8 mouse cellular contexts compared by ENCODE assay signal in the genomic region with DNA sequence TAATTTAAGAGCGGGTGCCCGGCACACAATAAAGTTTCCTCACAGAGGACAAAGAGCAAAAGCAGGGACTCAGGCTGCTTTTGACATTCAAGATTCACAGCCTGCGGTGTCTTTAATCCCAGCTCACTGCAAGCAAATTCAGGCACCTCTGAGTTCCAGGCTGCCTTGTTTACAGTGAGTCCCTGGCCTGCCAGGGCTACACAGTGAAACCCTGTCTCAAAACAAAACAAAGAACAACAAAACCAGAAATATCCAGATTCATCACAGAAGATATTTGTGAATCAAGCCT. TPM values are rescaled to one million over a fixed set of nuclear protein-coding genes. Genes with fewer than 3 reads are reported as not detected.
DNase-seq lines count a peak whose midpoint lies in the region; ATAC-seq and TF ChIP-seq lines count a peak whose summit lies in the region.

No protein-coding gene starts in this region.

- no peak for TF ChIP-seq EP300 in ES-Bruce4 (IDR thresholded peaks at IDR 0.05; ENCODE audit: insufficient read depth, low read depth, low read length)

- H3K9ac ChIP-seq in ES-Bruce4 (ENCODE audit: low read depth, poor library complexity, severe bottlenecking) = peak overlapping the region; percentile 78
- H3K9ac ChIP-seq in forebrain, embryonic 12.5 days = peak overlapping the region; percentile 55; the same call in 1 of the 2 replicates
- peak overlapping the region; percentile 15; the same call in 1 of the 2 replicates for H3K9ac ChIP-seq in limb, embryonic 15.5 days
- H3K9ac ChIP-seq in stomach, embryonic 15.5 days = 0 out of 2 replicates have a peak overlapping the region, but pooled peaks have one; percentile 4

- H3K36me3 ChIP-seq in heart, embryonic 10.5 days = peaks cover 10% of the 10 kb centered on the region; the same call in 1 of the 2 replicates
- H3K36me3 ChIP-seq in ES-Bruce4 (ENCODE audit: control insufficient read depth, insufficient read depth, low read length, poor library complexity, severe bottlenecking) = peaks cover 3% of the 10 kb centered on the region
- H3K36me3 ChIP-seq in forebrain, embryonic 12.5 days (replicated peaks) = no peaks in the 10 kb centered on the region
- peaks cover 12% of the 10 kb centered on the region; the same call in 1 of the 2 replicates for H3K36me3 ChIP-seq in limb, embryonic 15.5 days
- H3K36me3 ChIP-seq in stomach, embryonic 15.5 days = peaks cover 2% of the 10 kb centered on the region; the same call in 1 of the 2 replicates

- H3K27ac ChIP-seq in heart, embryonic 10.5 days = peak overlapping the region; percentile 82
- H3K27ac ChIP-seq in ES-Bruce4 (ENCODE audit: insufficient read depth, low read length) = peak overlapping the region; percentile 9; the same call in 1 of the 2 replicates
- H3K27ac ChIP-seq in forebrain, embryonic 12.5 days = no peak overlapping the region
- H3K27ac ChIP-seq in limb, embryonic 15.5 days = peak overlapping the region; percentile 35; the same call in 1 of the 2 replicates
- H3K27ac ChIP-seq in stomach, embryonic 15.5 days = peak overlapping the region; percentile 8; the same call in 1 of the 2 replicates

- H3K4me1 ChIP-seq in heart, embryonic 10.5 days = no peaks in the 10 kb centered on the region
- no peaks in the 10 kb centered on the region for H3K4me1 ChIP-seq in ES-Bruce4 (ENCODE audit: control insufficient read depth, insufficient read depth, low read length)
- H3K4me1 ChIP-seq in forebrain, embryonic 12.5 days = peaks cover 11% of the 10 kb centered on the region
- peaks cover 3% of the 10 kb centered on the region; the same call in 1 of the 2 replicates for H3K4me1 ChIP-seq in limb, embryonic 15.5 days
- H3K4me1 ChIP-seq in stomach, embryonic 15.5 days = peaks cover 4% of the 10 kb centered on the region; the same call in 1 of the 2 replicates

- ATAC-seq in forebrain, embryonic 12.5 days (ENCODE audit: low FRiP score) = no peak
- ATAC-seq in limb, embryonic 15.5 days (ENCODE audit: insufficient number of reproducible peaks, low FRiP score, low TSS enrichment, low read depth) = no peak
- 0 out of 2 replicates have a peak, but pooled peaks have one; percentile 13 for ATAC-seq in stomach, embryonic 15.5 days (ENCODE audit: insufficient read depth, low FRiP score, low read depth)

- WGBS in heart, embryonic 10.5 days = 10% methylated on average over 3 of the region's 3 CpGs
- WGBS in forebrain, embryonic 12.5 days = 8% methylated on average over 3 of the region's 3 CpGs
- 7% methylated on average over 3 of the region's 3 CpGs for WGBS in limb, embryonic 15.5 days
- WGBS in stomach, embryonic 15.5 days = 8% methylated on average over 3 of the region's 3 CpGs

- no peak for DNase-seq in heart, embryonic 10.5 days (ENCODE audit: low spot score)
- no peak for DNase-seq in heart, adult 11 months
- DNase-seq in gastrocnemius, postnatal 25 days = no peak
- DNase-seq in T-cell, adult 2 months (ENCODE audit: low spot score) = no peak

- TF ChIP-seq POLR2A in ES-Bruce4 (IDR thresholded peaks at IDR 0.05; ENCODE audit: insufficient read depth, low read length) = no peak

- no peak for TF ChIP-seq CTCF in ES-Bruce4 (IDR thresholded peaks at IDR 0.05; ENCODE audit: low read depth, low read length)

- no peaks in the 10 kb centered on the region for H3K27me3 ChIP-seq in heart, embryonic 10.5 days (ENCODE audit: insufficient read depth, poor library complexity, severe bottlenecking)
- H3K27me3 ChIP-seq in ES-Bruce4 (ENCODE audit: control insufficient read depth, insufficient read depth, low read length, poor library complexity, severe bottlenecking) = no peaks in the 10 kb centered on the region
- no peaks in the 10 kb centered on the region for H3K27me3 ChIP-seq in forebrain, embryonic 12.5 days
- no peaks in the 10 kb centered on the region for H3K27me3 ChIP-seq in limb, embryonic 15.5 days
- no peaks in the 10 kb centered on the region for H3K27me3 ChIP-seq in stomach, embryonic 15.5 days (replicated peaks)

- H3K4me3 ChIP-seq in heart, embryonic 10.5 days = peak overlapping the region; percentile 69
- no peak overlapping the region for H3K4me3 ChIP-seq in ES-Bruce4 (ENCODE audit: low read depth, low read length)
- peak overlapping the region; percentile 54 for H3K4me3 ChIP-seq in forebrain, embryonic 12.5 days (replicated peaks)
- H3K4me3 ChIP-seq in limb, embryonic 15.5 days = peak overlapping the region; percentile 64
- peak overlapping the region; percentile 57 for H3K4me3 ChIP-seq in stomach, embryonic 15.5 days (replicated peaks)

- H3K4me2 ChIP-seq in forebrain, embryonic 12.5 days = peak overlapping the region; percentile 75
- peak overlapping the region; percentile 62 for H3K4me2 ChIP-seq in limb, embryonic 15.5 days
- H3K4me2 ChIP-seq in stomach, embryonic 15.5 days = peak overlapping the region; percentile 69

- H3K9me3 ChIP-seq in heart, embryonic 10.5 days = no peaks in the 10 kb centered on the region
- H3K9me3 ChIP-seq in ES-Bruce4 (replicated peaks; ENCODE audit: control insufficient read depth, insufficient read depth, low read length, poor library complexity, severe bottlenecking) = no peaks in the 10 kb centered on the region
- H3K9me3 ChIP-seq in forebrain, embryonic 12.5 days = no peaks in the 10 kb centered on the region
- H3K9me3 ChIP-seq in limb, embryonic 15.5 days = no peaks in the 10 kb centered on the region
- H3K9me3 ChIP-seq in stomach, embryonic 15.5 days = no peaks in the 10 kb centered on the region

RNA-seq across cellular contexts. Expression of gene Zfp874a, which starts 0.5 kb away (rescaled TPM):
- polyA plus RNA-seq in heart, embryonic 10.5 days (2016; fragmentation: Nextera tagmentation; extraction: Ambion mirVana) = 5.7 and 6.2 TPM in 2 replicates
- polyA plus RNA-seq in ES-Bruce4 (2011; ENCODE audit: insufficient read depth, insufficient read length, low read depth, missing spikeins) = 26.9 and 28.9 TPM in 2 replicates
- polyA plus RNA-seq in forebrain, embryonic 12.5 days (2016; fragmentation: Nextera tagmentation; extraction: Ambion mirVana) = 6.3 and 6.5 TPM in 2 replicates
- 10.6 and 11.6 TPM in 2 replicates for polyA plus RNA-seq in limb, embryonic 15.5 days (2015; fragmentation: Nextera tagmentation; extraction: Ambion mirVana)
- 8.7 and 9.6 TPM in 2 replicates for polyA plus RNA-seq in stomach, embryonic 15.5 days (2015; fragmentation: Nextera tagmentation; extraction: Ambion mirVana)
- total RNA-seq in gastrocnemius, postnatal 25 days (2021) = 1 to 10 TPM; 3.9 to 4.2 TPM

RNA-seq across cellular contexts. Expression of gene Zfp459, which starts 30.7 kb away (rescaled TPM):
- polyA plus RNA-seq in heart, embryonic 10.5 days (2016; fragmentation: Nextera tagmentation; extraction: Ambion mirVana) = 0.69 and 1.2 TPM in 2 replicates
- polyA plus RNA-seq in ES-Bruce4 (2011; ENCODE audit: insufficient read depth, insufficient read length, low read depth, missing spikeins) = 24.0 and 25.7 TPM in 2 replicates
- polyA plus RNA-seq in forebrain, embryonic 12.5 days (2016; fragmentation: Nextera tagmentation; extraction: Ambion mirVana) = 1.1 TPM in 2 replicates
- polyA plus RNA-seq in limb, embryonic 15.5 days (2015; fragmentation: Nextera tagmentation; extraction: Ambion mirVana) = 1.3 and 1.5 TPM in 2 replicates
- 0.90 and 1.1 TPM in 2 replicates for polyA plus RNA-seq in stomach, embryonic 15.5 days (2015; fragmentation: Nextera tagmentation; extraction: Ambion mirVana)
- under 1 TPM; 0.16 to 0.36 TPM for total RNA-seq in gastrocnemius, postnatal 25 days (2021)

RNA-seq across cellular contexts. Expression of gene Zfp874b, which starts 32.1 kb away (rescaled TPM):
- polyA plus RNA-seq in heart, embryonic 10.5 days (2016; fragmentation: Nextera tagmentation; extraction: Ambion mirVana) = 1.4 and 2.1 TPM in 2 replicates
- 10.1 and 19.3 TPM in 2 replicates for polyA plus RNA-seq in ES-Bruce4 (2011; ENCODE audit: insufficient read depth, insufficient read length, low read depth, missing spikeins)
- 1.4 and 2.0 TPM in 2 replicates for polyA plus RNA-seq in forebrain, embryonic 12.5 days (2016; fragmentation: Nextera tagmentation; extraction: Ambion mirVana)
- polyA plus RNA-seq in limb, embryonic 15.5 days (2015; fragmentation: Nextera tagmentation; extraction: Ambion mirVana) = 2.9 and 4.7 TPM in 2 replicates
- 2.8 and 3.4 TPM in 2 replicates for polyA plus RNA-seq in stomach, embryonic 15.5 days (2015; fragmentation: Nextera tagmentation; extraction: Ambion mirVana)
- total RNA-seq in gastrocnemius, postnatal 25 days (2021) = 10 to 100 TPM in 1 of 2 experiments, 1 to 10 TPM in 1; 8.3 to 11.0 TPM

RNA-seq across cellular contexts. Expression of gene Zfp58, which starts 48.4 kb away (rescaled TPM):
- polyA plus RNA-seq in heart, embryonic 10.5 days (2016; fragmentation: Nextera tagmentation; extraction: Ambion mirVana) = 9.6 and 12.9 TPM in 2 replicates
- 10.3 and 10.7 TPM in 2 replicates for polyA plus RNA-seq in ES-Bruce4 (2011; ENCODE audit: insufficient read depth, insufficient read length, low read depth, missing spikeins)
- 17.5 and 18.0 TPM in 2 replicates for polyA plus RNA-seq in forebrain, embryonic 12.5 days (2016; fragmentation: Nextera tagmentation; extraction: Ambion mirVana)
- 16.2 and 17.0 TPM in 2 replicates for polyA plus RNA-seq in limb, embryonic 15.5 days (2015; fragmentation: Nextera tagmentation; extraction: Ambion mirVana)
- polyA plus RNA-seq in stomach, embryonic 15.5 days (2015; fragmentation: Nextera tagmentation; extraction: Ambion mirVana) = 12.7 and 13.3 TPM in 2 replicates
- 1 to 10 TPM; 2.8 to 2.9 TPM for total RNA-seq in gastrocnemius, postnatal 25 days (2021)

RNA-seq across cellular contexts. Expression of gene Zfp429, which starts 52.3 kb away (rescaled TPM):
- polyA plus RNA-seq in heart, embryonic 10.5 days (2016; fragmentation: Nextera tagmentation; extraction: Ambion mirVana) = 3.4 and 4.0 TPM in 2 replicates
- polyA plus RNA-seq in ES-Bruce4 (2011; ENCODE audit: insufficient read depth, insufficient read length, low read depth, missing spikeins) = 10.5 and 10.9 TPM in 2 replicates
- polyA plus RNA-seq in forebrain, embryonic 12.5 days (2016; fragmentation: Nextera tagmentation; extraction: Ambion mirVana) = 3.3 and 4.1 TPM in 2 replicates
- 7.2 and 7.6 TPM in 2 replicates for polyA plus RNA-seq in limb, embryonic 15.5 days (2015; fragmentation: Nextera tagmentation; extraction: Ambion mirVana)
- 5.5 and 7.5 TPM in 2 replicates for polyA plus RNA-seq in stomach, embryonic 15.5 days (2015; fragmentation: Nextera tagmentation; extraction: Ambion mirVana)
- total RNA-seq in gastrocnemius, postnatal 25 days (2021) = 1 to 10 TPM in 1 of 2 experiments, under 1 TPM in 1; 0.64 to 1.1 TPM

Comparison
In these comparisons a context has a peak if more than half of its experiments do, and no peak if none do; other contexts are left out.
1. H3K9ac ChIP-seq: peak in every context shown above with its lines; median percentile 78 in ES-Bruce4; 55 in forebrain, embryonic 12.5 days; 15 in limb, embryonic 15.5 days; 4 in stomach, embryonic 15.5 days.